Mouse (Mus musculus): ENCODE data around the gene Galm.

Gene Galm

GRCm38 (mm10) chr17:80128476-80128990 is 1.3 kb downstream of the Galm start:
- DNase-seq (ENCODE audit: low spot score in 2 of 2) = no peak

GRCm38 (mm10) chr17:80129387-80129786 is 2.1 kb downstream of the Galm start:
- DNase-seq (ENCODE audit: low spot score in 2 of 2) = no peak

- DNase-seq (ENCODE audit: low spot score in 2 of 2) = no peak
Observed at GRCm38 (mm10) chr17:80130718-80131430, 3.6 kb downstream of the Galm start.

GRCm38 (mm10) chr17:80131431-80131766 is 4.1 kb downstream of the Galm start:
- no peak for DNase-seq (ENCODE audit: low spot score in 2 of 2)

GRCm38 (mm10) chr17:80131838-80132237 is 4.6 kb downstream of the Galm start:
- no peak for DNase-seq (ENCODE audit: low spot score in 2 of 2)

- DNase-seq (ENCODE audit: low spot score in 2 of 2) = no peak
Observed at GRCm38 (mm10) chr17:80132502-80132901, 5.2 kb downstream of the Galm start.

- DNase-seq (ENCODE audit: low spot score in 2 of 2) = no peak
Observed at GRCm38 (mm10) chr17:80138434-80139162, 11.3 kb downstream of the Galm start.

GRCm38 (mm10) chr17:80139753-80140444 is 12.6 kb downstream of the Galm start:
- DNase-seq (ENCODE audit: low spot score in 2 of 2) = peak in 1 of 2 experiments; percentile 30

- DNase-seq (ENCODE audit: low spot score in 2 of 2) = no peak
Observed at GRCm38 (mm10) chr17:80143478-80144232, 16.4 kb downstream of the Galm start.

GRCm38 (mm10) chr17:80145210-80145609 is 17.9 kb downstream of the Galm start:
- no peak for DNase-seq (ENCODE audit: low spot score in 2 of 2)

GRCm38 (mm10) chr17:80145771-80146170 is 18.5 kb downstream of the Galm start:
- no peak for DNase-seq (ENCODE audit: low spot score in 2 of 2)

- no peak for DNase-seq (ENCODE audit: low spot score in 2 of 2)
Observed at GRCm38 (mm10) chr17:80148053-80148994, 21.1 kb downstream of the Galm start.

- DNase-seq (ENCODE audit: low spot score in 2 of 2) = no peak
Observed at GRCm38 (mm10) chr17:80148995-80149388, 21.7 kb downstream of the Galm start.

GRCm38 (mm10) chr17:80151353-80151752 is 24.1 kb downstream of the Galm start:
- no peak for DNase-seq (ENCODE audit: low spot score in 2 of 2)

- DNase-seq (ENCODE audit: low spot score in 2 of 2) = no peak
Observed at GRCm38 (mm10) chr17:80152767-80153630, 25.7 kb downstream of the Galm start.

- no peak for DNase-seq (ENCODE audit: low spot score in 2 of 2)
Observed at GRCm38 (mm10) chr17:80153631-80154030, 26.4 kb downstream of the Galm start.

- no peak for DNase-seq (ENCODE audit: low spot score in 2 of 2)
Observed at GRCm38 (mm10) chr17:80156905-80157304, 29.6 kb downstream of the Galm start.

- no peak for DNase-seq (ENCODE audit: low spot score in 2 of 2)
Observed at GRCm38 (mm10) chr17:80157489-80157888, 30.2 kb downstream of the Galm start.

GRCm38 (mm10) chr17:80160454-80160853 is 33.2 kb downstream of the Galm start:
- DNase-seq (ENCODE audit: low spot score in 2 of 2) = no peak

- no peak for DNase-seq (ENCODE audit: low spot score in 2 of 2)
Observed at GRCm38 (mm10) chr17:80163991-80164390, 36.7 kb downstream of the Galm start.

Measured in natural killer cell, adult 2 months (primary cell).